In the genomic region with DNA sequence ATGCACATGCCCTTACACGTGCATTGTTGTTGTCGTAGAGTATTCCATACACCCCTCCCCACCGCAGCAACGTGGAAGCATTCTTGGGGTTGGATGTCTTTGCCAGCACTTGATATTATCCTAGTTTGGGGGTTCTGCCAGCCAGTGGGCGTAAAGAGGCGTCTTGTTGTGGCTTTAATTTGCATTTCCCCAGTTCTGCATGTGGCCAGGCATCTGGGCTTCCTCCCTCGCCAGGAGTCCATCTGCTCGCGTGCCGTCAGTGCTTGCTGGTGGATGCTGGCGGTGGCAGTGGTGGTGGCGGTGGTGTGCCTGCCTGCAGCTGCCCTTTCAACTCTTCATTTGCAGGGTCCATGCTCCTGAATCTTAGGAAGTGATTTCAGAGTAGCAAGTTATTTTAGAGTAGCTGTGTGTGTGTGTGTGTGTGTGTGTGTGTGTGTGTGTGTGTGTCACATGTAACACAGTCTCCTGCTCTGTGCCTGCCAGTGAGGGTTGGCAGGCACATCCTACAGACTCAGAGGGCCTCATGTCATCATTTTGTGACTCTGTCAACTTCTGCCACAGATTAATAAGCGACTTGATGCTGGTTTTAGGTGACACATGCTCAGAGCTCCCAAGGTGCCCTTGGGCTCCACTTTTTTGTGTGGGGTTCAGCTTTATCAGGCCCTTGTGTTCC, we compare ENCODE assay signal across 9 mouse cellular contexts. TPM values are rescaled to one million over a fixed set of nuclear protein-coding genes. Genes with fewer than 3 reads are reported as not detected.
A peak's percentile ranks its signal among the peaks of the same experiment; 100 is the strongest.
DNase-seq lines count a peak whose midpoint lies in the region; ATAC-seq and TF ChIP-seq lines count a peak whose summit lies in the region.
"Had no signal": no experiment of that assay in that cellular context is flagged by ENCODE, and none has a peak within 500 bp of the region (broad histone marks: within the 10 kb centered on the region; RNA-seq: fewer than 3 reads in every experiment).

No protein-coding gene starts in this region.

- no peaks in the 10 kb centered on the region; the same call in 1 of the 2 replicates for H3K4me1 ChIP-seq in lung, postnatal 0 days (ENCODE audit: insufficient read depth, low read depth, low read length)
- peaks cover 42% of the 10 kb centered on the region for H3K4me1 ChIP-seq in forebrain, embryonic 16.5 days (replicated peaks; ENCODE audit: control insufficient read depth, insufficient read depth, low read length)

- no peaks in the 10 kb centered on the region for H3K27me3 ChIP-seq in lung, postnatal 0 days (replicated peaks; ENCODE audit: insufficient read depth, low read length)
- no peaks in the 10 kb centered on the region for H3K27me3 ChIP-seq in forebrain, embryonic 16.5 days (replicated peaks; ENCODE audit: control insufficient read depth, insufficient read depth, low read length)

- DNase-seq in lung, postnatal 0 days (ENCODE audit: low spot score): no peak
- DNase-seq in lung, postnatal 10 days: no peak
- peak; percentile 90 to 96 for DNase-seq in layer of hippocampus, postnatal 14 days (ENCODE audit: low spot score in 2 of 2)
- DNase-seq in right cerebral cortex, postnatal 36 days (ENCODE audit: low spot score in 2 of 2): peak; percentile 90 to 93
- no peak for DNase-seq in urinary bladder, adult 2 months (ENCODE audit: low spot score)
- no peak for DNase-seq in kidney, postnatal 25 days

- TF ChIP-seq EP300 in lung, postnatal 0 days (IDR thresholded peaks at IDR 0.05): no peak

- H3K36me3 ChIP-seq in lung, postnatal 0 days (ENCODE audit: insufficient read depth, low read length): no peaks in the 10 kb centered on the region
- H3K36me3 ChIP-seq in forebrain, embryonic 16.5 days (ENCODE audit: control insufficient read depth, insufficient read depth): no peaks in the 10 kb centered on the region

- no peak for ATAC-seq in lung, postnatal 0 days
- peak; percentile 69 for ATAC-seq in forebrain, embryonic 16.5 days
- ATAC-seq: inflammation-experienced regulatory T-cells, adult 6 months; Patski had no signal

- H3K4me2 ChIP-seq in lung, postnatal 0 days (replicated peaks; ENCODE audit: low read depth, low read length): no peak overlapping the region
- H3K4me2 ChIP-seq in forebrain, embryonic 16.5 days (ENCODE audit: low read length): no peak overlapping the region

- H3K9ac ChIP-seq in lung, postnatal 0 days (replicated peaks; ENCODE audit: low read depth): no peak overlapping the region
- no peak overlapping the region for H3K9ac ChIP-seq in forebrain, embryonic 16.5 days (replicated peaks; ENCODE audit: low read depth, low read length)

- H3K4me3 ChIP-seq in lung, postnatal 0 days (ENCODE audit: low read depth, low read length): no peak overlapping the region
- H3K4me3 ChIP-seq in forebrain, embryonic 16.5 days (replicated peaks; ENCODE audit: low read length): no peak overlapping the region

- no peak for TF ChIP-seq CTCF in lung, postnatal 0 days (IDR thresholded peaks at IDR 0.05)

- 59% methylated on average over 13 of the region's 13 CpGs for WGBS in lung, postnatal 0 days
- WGBS in forebrain, embryonic 16.5 days: 28% methylated on average over 13 of the region's 13 CpGs

- H3K27ac ChIP-seq in lung, postnatal 0 days (ENCODE audit: low read length): peak overlapping the region; percentile 72
- peak overlapping the region; percentile 91 for H3K27ac ChIP-seq in forebrain, embryonic 16.5 days (ENCODE audit: low read length)

- no peaks in the 10 kb centered on the region for H3K9me3 ChIP-seq in lung, postnatal 0 days (ENCODE audit: low read length)
- H3K9me3 ChIP-seq in forebrain, embryonic 16.5 days (ENCODE audit: control insufficient read depth, low read length): no peaks in the 10 kb centered on the region

RNA-seq across cellular contexts. Expression of a gene that starts 32.1 kb away (rescaled TPM):
- polyA plus RNA-seq in lung, postnatal 0 days (2015; fragmentation: Nextera tagmentation; extraction: Ambion mirVana): 170 and 184 TPM in 2 replicates
- polyA plus RNA-seq in forebrain, embryonic 16.5 days (2015; fragmentation: Nextera tagmentation; extraction: Ambion mirVana): 151 and 155 TPM in 2 replicates
- total RNA-seq in layer of hippocampus, postnatal 14 days (2021): 100 to 1,000 TPM; 129 to 130 TPM
- 64.9 and 79.5 TPM in 2 replicates for polyA plus RNA-seq in urinary bladder, adult 2 months (2012; rRNA removed)

Comparison
In these comparisons a context has a peak if more than half of its experiments do, and no peak if none do; other contexts are left out.
1. DNase-seq: peak in layer of hippocampus, postnatal 14 days (2 of 2) and right cerebral cortex, postnatal 36 days (2 of 2); none in lung, postnatal 0 days (single experiment), lung, postnatal 10 days (single experiment), urinary bladder, adult 2 months (single experiment) and kidney, postnatal 25 days (0 of 2).